Mouse (Mus musculus): ENCODE measurements at regions not wholly inside any gene's neighbourhood (a gene's known extent, or its start where the extent isn't known, plus 50 kb on each side); places are given as distances from the start of the nearest gene placed in this dataset.

DNA sequence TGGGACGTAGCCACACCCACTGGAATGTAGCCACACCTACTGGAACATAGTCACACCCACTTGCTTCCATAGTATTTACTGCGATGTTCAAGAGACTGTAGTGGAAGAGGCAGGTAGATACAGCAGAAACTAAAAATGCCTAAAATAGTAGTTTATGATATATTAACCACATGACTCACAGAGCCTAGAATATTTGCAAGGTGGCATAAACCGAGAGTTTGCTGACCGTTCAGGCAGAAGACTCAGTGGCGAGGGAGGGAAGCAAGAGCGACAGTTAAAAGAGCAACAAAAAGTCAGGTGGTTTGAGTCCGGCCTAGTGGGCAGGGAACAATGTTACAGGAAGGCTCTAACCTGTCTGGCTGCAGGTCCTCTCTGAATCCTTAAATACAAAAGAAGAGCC, 50.6 kb upstream of the Ado start:
- TF ChIP-seq CTCF (IDR thresholded peaks at IDR 0.05; ENCODE audit: low read depth) (no peak), EP300 (IDR thresholded peaks at IDR 0.05; ENCODE audit: low read depth) (no peak)

Data from liver, embryonic 14.5 days (tissue).